Mouse (Mus musculus) heart, adult 2 months (tissue): Measurements from ENCODE around the gene Olfr1355.

Experiments
- CTCF ChIP-seq: fragments of 200-600 bp; IDR thresholded peaks from 2 replicates; pipeline ENCODE4 v1.8.1; 2022; ENCODE audit warnings: antibody characterized with exemption, mild to moderate bottlenecking, moderate library complexity
- EP300 ChIP-seq: fragments of 200-500 bp; IDR thresholded peaks from 2 replicates; pipeline ENCODE4 v1.6.1; 2011; ENCODE audit warnings: low read depth, low read length, control low read depth; ENCODE audit not compliant: insufficient read depth
- POLR2A ChIP-seq: fragments of 200-500 bp; IDR thresholded peaks from 2 replicates; pipeline ENCODE4 v1.6.1; 2011; ENCODE audit warnings: mild to moderate bottlenecking, low read depth, low read length, control low read depth; ENCODE audit not compliant: insufficient read depth

DNA sequence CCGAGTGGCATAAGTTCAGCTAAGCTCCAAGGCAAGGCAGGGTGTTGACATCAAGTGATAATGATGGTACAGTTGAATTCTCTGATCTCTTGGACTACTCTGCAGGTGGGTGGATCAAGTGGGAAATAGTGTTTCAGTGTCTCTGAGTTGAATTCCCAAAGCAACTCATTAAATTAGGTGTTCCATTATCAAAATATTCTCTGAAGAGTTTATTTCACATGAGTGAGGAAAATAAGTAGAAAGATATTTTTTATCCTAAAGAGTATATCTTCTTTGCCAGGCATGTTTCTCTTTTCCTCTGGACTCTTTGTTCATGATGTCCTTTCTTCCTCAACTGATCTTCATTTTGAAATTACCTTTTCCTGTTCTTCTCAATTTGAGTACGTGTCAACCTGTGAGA, 23.3 kb upstream of the Olfr1355 start, which contains the start of gene Olfr1356:
- TF ChIP-seq CTCF = no peak
- no peak for TF ChIP-seq POLR2A
- no peak for TF ChIP-seq EP300
